Mouse (Mus musculus) kidney, embryonic 15.5 days (tissue): ENCODE results near the gene Atg5. TPM values are rescaled to one million over a fixed set of nuclear protein-coding genes. Genes with fewer than 3 reads are reported as not detected.

Experiments
- ATAC-seq: fragments of 200-750 bp; cut with Nextera tagmentation; replicated peaks from 2 replicates; pipeline ENCODE4 v1.8.0; 2017; ENCODE audit warnings: moderate TSS enrichment; ENCODE audit not compliant: low FRiP score
- H3K27ac ChIP-seq: fragments of 300-500 bp; sonication (generic); 2 replicates; pipeline ENCODE4 v1.5.1; 2015; ENCODE audit warnings: mild to moderate bottlenecking, inconsistent platforms
- H3K27me3 ChIP-seq: fragments of 300-500 bp; sonication (generic); 2 replicates; pipeline ENCODE4 v1.6.1; 2015; ENCODE audit warnings: inconsistent platforms
- H3K36me3 ChIP-seq: fragments of 300-500 bp; sonication (generic); 2 replicates; pipeline ENCODE4 v1.6.1; 2015; ENCODE audit warnings: inconsistent platforms
- H3K4me1 ChIP-seq: fragments of 300-500 bp; sonication (generic); 2 replicates; pipeline ENCODE4 v1.6.1; 2015; ENCODE audit warnings: inconsistent platforms
- H3K4me2 ChIP-seq: fragments of 300-500 bp; sonication (generic); 2 replicates; pipeline ENCODE4 v1.6.1; 2015; ENCODE audit warnings: moderate library complexity, mild to moderate bottlenecking, inconsistent platforms
- H3K4me3 ChIP-seq: fragments of 300-500 bp; sonication (generic); replicated peaks from 2 replicates; pipeline ENCODE4 v1.5.1; 2015; ENCODE audit warnings: mild to moderate bottlenecking, inconsistent platforms
- H3K9ac ChIP-seq: fragments of 300-500 bp; sonication (generic); 2 replicates; pipeline ENCODE4 v1.6.1; 2015; ENCODE audit warnings: mild to moderate bottlenecking, inconsistent platforms
- H3K9me3 ChIP-seq: fragments of 300-500 bp; sonication (generic); replicated peaks from 2 replicates; pipeline ENCODE4 v1.6.1; 2016; ENCODE audit warnings: inconsistent platforms
- WGBS: fragments of 180-500 bp; shearing (Covaris S2); methylation state at CpG from one replicate; pipeline ENCODE4 v1.1.7; 2015; ENCODE audit warnings: mixed read lengths; 5-methylcytosine and 5-hydroxymethylcytosine counted together
- polyA plus RNA-seq: library from polyadenylated mRNA; unstranded; fragments of >200 nt; fragmentation: Nextera tagmentation; extraction: Ambion mirVana; gene quantifications from 2 replicates; pipeline ENCODE4 v1.2.1, GENCODE M21; 2015

The Atg5 gene
- polyA plus RNA-seq, 1 experiment from 2014 or later, result 50.3 TPM

DNA sequence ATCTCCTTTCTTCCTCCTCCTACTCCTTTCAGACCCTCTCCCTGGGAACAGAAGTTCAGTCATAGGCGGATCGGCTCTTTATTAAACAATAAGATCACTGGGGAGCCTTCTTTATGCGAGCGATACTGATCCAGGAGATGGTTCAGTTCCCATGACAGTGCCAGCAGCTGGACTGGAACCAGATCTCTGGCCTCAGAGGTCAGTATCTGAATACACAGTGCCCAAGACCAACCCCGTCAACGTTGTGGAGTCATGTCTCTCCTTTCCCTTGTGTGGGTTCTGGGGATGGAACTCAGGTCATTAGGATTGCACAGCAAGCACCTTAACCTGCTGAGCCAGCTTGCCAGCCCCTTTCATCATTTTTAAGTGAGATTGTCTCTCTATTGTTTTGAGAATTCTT lies 70.4 kb downstream of the Atg5 start:
- no peak for ATAC-seq
- no peak overlapping the region for H3K9ac ChIP-seq
- H3K4me3 ChIP-seq, result no peak overlapping the region
- WGBS, result 78% methylated on average over 6 of the region's 6 CpGs
- H3K4me2 ChIP-seq, result no peak overlapping the region
- H3K4me1 ChIP-seq, result no peaks in the 10 kb centered on the region
- H3K9me3 ChIP-seq, result no peaks in the 10 kb centered on the region
- no peak overlapping the region for H3K27ac ChIP-seq
- no peaks in the 10 kb centered on the region for H3K27me3 ChIP-seq
- no peaks in the 10 kb centered on the region for H3K36me3 ChIP-seq

GRCm38 (mm10) chr10:44339326-44339725 lies 71.2 kb downstream of the Atg5 start:
- Histone ChIP-seq H3K27ac (no peak overlapping the region), H3K36me3 (no peaks in the 10 kb centered on the region), H3K4me2 (no peak overlapping the region), H3K4me3 (no peak overlapping the region), H3K27me3 (no peaks in the 10 kb centered on the region), H3K9me3 (no peaks in the 10 kb centered on the region), H3K4me1 (no peaks in the 10 kb centered on the region), H3K9ac (no peak overlapping the region)
- whole genome bisulfite sequencing, result 70% methylated on average over 5 of the region's 5 CpGs
- no peak for ATAC-seq

DNA sequence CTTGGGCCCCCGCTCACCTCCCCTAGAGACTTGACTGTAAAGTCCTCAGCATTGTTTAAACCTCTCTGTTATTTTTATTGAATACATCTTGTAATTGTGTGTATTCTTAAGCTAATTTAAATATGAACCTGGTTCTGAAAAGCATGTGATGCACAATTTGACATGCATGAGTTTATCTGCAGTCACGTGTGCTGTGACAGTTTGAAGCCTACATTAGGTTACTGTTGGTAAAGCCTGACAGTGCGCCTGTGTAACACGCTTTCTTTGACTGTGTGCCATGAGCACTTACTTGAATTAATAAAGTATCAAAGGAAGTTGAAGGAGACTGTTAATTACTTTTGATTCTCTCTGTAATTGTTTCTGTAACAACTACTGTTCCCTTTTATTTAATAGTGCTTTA lies 72.8 kb downstream of the Atg5 start:
- Histone ChIP-seq H3K9ac (no peak overlapping the region), H3K4me2 (no peak overlapping the region), H3K36me3 (no peaks in the 10 kb centered on the region), H3K27me3 (no peaks in the 10 kb centered on the region), H3K4me1 (no peaks in the 10 kb centered on the region), H3K4me3 (no peak overlapping the region), H3K27ac (no peak overlapping the region), H3K9me3 (no peaks in the 10 kb centered on the region)
- 86% methylated on average over 4 of the region's 4 CpGs for WGBS
- ATAC-seq, result no peak

GRCm38 (mm10) chr10:44341826-44342521 lies 73.8 kb downstream of the Atg5 start:
- no peak overlapping the region for H3K9ac ChIP-seq
- no peaks in the 10 kb centered on the region for H3K4me1 ChIP-seq
- no peak overlapping the region for H3K4me2 ChIP-seq
- no peaks in the 10 kb centered on the region for H3K36me3 ChIP-seq
- no peaks in the 10 kb centered on the region for H3K9me3 ChIP-seq
- WGBS, result 90% methylated on average over 6 of the region's 6 CpGs
- no peak overlapping the region for H3K4me3 ChIP-seq
- H3K27me3 ChIP-seq, result no peaks in the 10 kb centered on the region
- ATAC-seq, result no peak
- no peak overlapping the region for H3K27ac ChIP-seq

DNA sequence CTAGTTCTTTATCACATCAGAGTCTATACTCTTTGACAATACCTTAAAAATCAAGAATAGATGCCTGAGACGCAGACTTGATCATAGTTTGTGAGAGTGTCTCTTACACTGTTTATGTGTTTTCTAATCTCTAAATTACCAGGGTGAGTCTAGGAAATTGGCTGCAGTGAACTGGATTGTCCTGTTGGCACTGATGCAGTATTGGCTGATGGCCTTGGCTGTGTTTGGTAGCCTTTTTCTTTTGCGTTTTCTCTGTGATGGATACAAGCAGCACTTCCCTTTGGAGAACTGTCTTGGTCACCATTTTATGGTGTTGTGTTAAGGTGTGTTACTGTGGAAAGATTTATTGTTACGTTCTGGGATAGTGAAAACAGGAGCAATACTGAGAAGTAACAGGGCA lies 75.2 kb downstream of the Atg5 start:
- no peak overlapping the region for H3K9ac ChIP-seq
- peaks cover 5% of the 10 kb centered on the region; the same call in 1 of the 2 replicates for H3K36me3 ChIP-seq
- WGBS, result 83% methylated on average over 3 of the region's 3 CpGs
- ATAC-seq, result no peak
- no peaks in the 10 kb centered on the region for H3K4me1 ChIP-seq
- H3K27me3 ChIP-seq, result no peaks in the 10 kb centered on the region
- H3K9me3 ChIP-seq, result no peaks in the 10 kb centered on the region
- no peak overlapping the region for H3K27ac ChIP-seq
- no peak overlapping the region for H3K4me3 ChIP-seq
- no peak overlapping the region for H3K4me2 ChIP-seq

GRCm38 (mm10) chr10:44347549-44348172 lies 79.5 kb downstream of the Atg5 start:
- no peak overlapping the region for H3K27ac ChIP-seq
- H3K27me3 ChIP-seq, result no peaks in the 10 kb centered on the region
- H3K9me3 ChIP-seq, result no peaks in the 10 kb centered on the region
- no peak overlapping the region for H3K4me2 ChIP-seq
- H3K36me3 ChIP-seq, result peaks cover 9% of the 10 kb centered on the region; the same call in 1 of the 2 replicates
- H3K4me1 ChIP-seq, result no peaks in the 10 kb centered on the region
- no peak overlapping the region for H3K4me3 ChIP-seq
- WGBS, result 68% methylated on average over 10 of the region's 10 CpGs
- no peak overlapping the region for H3K9ac ChIP-seq
- ATAC-seq, result no peak

DNA sequence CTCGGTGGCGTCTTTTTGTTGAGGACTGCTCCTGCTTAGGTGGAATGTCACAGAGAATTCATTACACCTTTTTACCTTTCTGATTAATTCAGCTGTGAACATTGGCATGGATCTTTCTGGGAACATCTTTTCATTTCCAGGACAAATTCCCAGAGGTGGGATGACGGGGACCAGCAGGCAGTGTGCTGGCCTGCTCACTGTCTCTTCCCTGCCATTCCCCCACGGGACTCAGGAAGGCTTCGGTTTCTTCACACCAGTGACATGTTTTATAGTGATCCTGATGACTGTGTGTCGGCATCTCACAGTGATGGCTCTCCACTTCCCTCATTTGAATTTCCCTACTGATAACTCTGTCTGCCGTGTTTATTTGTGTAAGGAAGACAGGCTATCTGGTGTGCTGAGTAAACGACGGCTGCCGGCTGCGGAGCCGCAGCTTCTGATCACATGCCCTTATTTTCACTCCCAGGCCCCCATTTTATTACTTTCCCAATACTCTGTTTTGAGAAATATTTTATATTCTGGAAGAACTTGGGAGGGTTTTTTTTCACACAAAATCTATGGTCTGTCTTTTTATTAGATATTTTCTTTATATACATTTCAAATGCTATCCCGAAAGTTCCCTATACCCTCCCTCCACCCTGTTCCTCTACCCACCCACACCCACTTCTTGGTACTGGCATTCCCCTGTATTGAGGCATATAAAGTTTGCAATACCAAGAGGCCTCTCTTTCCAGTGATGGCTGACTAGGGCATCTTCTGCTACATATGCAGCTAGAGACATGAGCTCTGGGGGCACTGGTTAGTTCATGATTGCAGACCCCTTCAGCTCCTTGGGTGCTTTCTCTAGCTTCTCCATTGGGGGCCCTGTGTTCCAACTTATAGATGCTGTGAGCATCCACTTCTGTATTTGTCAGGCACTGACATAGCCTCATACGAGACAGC lies 80.6 kb downstream of the Atg5 start:
- Histone ChIP-seq H3K27ac (no peak overlapping the region), H3K9ac (no peak overlapping the region), H3K9me3 (no peaks in the 10 kb centered on the region), H3K36me3 (peaks cover 9% of the 10 kb centered on the region; the same call in 1 of the 2 replicates), H3K27me3 (no peaks in the 10 kb centered on the region), H3K4me2 (no peak overlapping the region), H3K4me1 (no peaks in the 10 kb centered on the region), H3K4me3 (no peak overlapping the region)
- WGBS, result 50% methylated on average over 14 of the region's 14 CpGs
- no peak for ATAC-seq

DNA sequence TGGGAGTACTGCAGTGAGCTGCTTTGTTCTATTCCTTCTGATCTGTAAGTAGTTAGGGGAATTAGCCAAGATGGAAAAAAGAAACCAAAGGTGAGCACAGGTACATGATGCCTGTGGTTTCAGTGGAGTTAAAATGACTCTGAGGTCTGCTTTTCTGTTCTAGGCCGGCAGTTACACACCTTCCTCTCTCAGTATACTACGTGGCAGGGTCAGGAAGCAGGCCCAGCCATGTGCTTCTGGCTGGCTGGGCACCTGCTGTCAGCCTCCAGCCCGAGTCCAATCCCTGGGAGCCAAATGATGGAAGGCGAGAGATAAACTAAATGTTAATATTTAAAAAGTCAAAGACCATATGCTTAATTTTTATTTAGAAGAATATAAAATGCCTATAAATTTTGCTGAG lies 85.3 kb downstream of the Atg5 start:
- 67% methylated on average over 4 of the region's 4 CpGs for WGBS
- no peak overlapping the region for H3K9ac ChIP-seq
- H3K36me3 ChIP-seq, result 0 out of 2 replicates have a peak, but pooled peaks cover 3% of the 10 kb centered on the region
- H3K4me2 ChIP-seq, result no peak overlapping the region
- H3K4me3 ChIP-seq, result no peak overlapping the region
- H3K27me3 ChIP-seq, result no peaks in the 10 kb centered on the region
- no peak for ATAC-seq
- H3K27ac ChIP-seq, result no peak overlapping the region
- no peaks in the 10 kb centered on the region for H3K9me3 ChIP-seq
- peaks cover 5% of the 10 kb centered on the region; the same call in 1 of the 2 replicates for H3K4me1 ChIP-seq

GRCm38 (mm10) chr10:44354393-44354792 lies 86.2 kb downstream of the Atg5 start:
- Histone ChIP-seq H3K27ac (no peak overlapping the region), H3K27me3 (no peaks in the 10 kb centered on the region), H3K4me2 (no peak overlapping the region), H3K9me3 (no peaks in the 10 kb centered on the region), H3K4me1 (peaks cover 5% of the 10 kb centered on the region; the same call in 1 of the 2 replicates), H3K36me3 (no peaks in the 10 kb centered on the region), H3K9ac (no peak overlapping the region), H3K4me3 (no peak overlapping the region)
- WGBS, result 82% methylated on average over 10 of the region's 10 CpGs
- ATAC-seq, result no peak

DNA sequence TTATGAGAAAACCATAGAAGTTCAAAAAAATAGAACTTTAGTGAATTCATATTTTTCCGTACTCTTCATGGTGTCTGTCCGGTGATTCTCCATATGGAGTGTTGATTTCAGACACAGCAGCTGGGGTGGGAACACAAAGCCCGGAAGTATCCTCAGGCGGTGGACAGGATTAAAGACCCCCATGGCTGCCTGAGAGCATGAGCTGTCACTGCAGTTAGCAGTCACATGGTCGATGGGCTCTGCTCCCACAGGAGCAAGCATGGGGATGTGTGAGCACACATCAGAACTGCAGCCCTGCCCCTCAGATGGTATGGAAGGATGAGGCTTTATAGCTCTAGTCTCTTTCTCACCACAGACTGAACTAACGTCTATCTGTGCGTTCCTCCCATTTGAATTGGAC lies 87.1 kb downstream of the Atg5 start:
- Histone ChIP-seq H3K9me3 (no peaks in the 10 kb centered on the region), H3K27me3 (no peaks in the 10 kb centered on the region), H3K27ac (no peak overlapping the region), H3K36me3 (no peaks in the 10 kb centered on the region), H3K4me3 (no peak overlapping the region), H3K4me1 (peaks cover 5% of the 10 kb centered on the region; the same call in 1 of the 2 replicates), H3K9ac (no peak overlapping the region), H3K4me2 (no peak overlapping the region)
- 78% methylated on average over 7 of the region's 7 CpGs for WGBS
- no peak for ATAC-seq

GRCm38 (mm10) chr10:44356625-44357024 lies 88.5 kb downstream of the Atg5 start:
- no peak overlapping the region for H3K9ac ChIP-seq
- H3K4me1 ChIP-seq, result peaks cover 5% of the 10 kb centered on the region; the same call in 1 of the 2 replicates
- WGBS, result 91% methylated on average over 5 of the region's 5 CpGs
- no peaks in the 10 kb centered on the region for H3K9me3 ChIP-seq
- H3K27me3 ChIP-seq, result no peaks in the 10 kb centered on the region
- no peak for ATAC-seq
- H3K27ac ChIP-seq, result no peak overlapping the region
- no peak overlapping the region for H3K4me2 ChIP-seq
- no peaks in the 10 kb centered on the region for H3K36me3 ChIP-seq
- H3K4me3 ChIP-seq, result no peak overlapping the region

DNA sequence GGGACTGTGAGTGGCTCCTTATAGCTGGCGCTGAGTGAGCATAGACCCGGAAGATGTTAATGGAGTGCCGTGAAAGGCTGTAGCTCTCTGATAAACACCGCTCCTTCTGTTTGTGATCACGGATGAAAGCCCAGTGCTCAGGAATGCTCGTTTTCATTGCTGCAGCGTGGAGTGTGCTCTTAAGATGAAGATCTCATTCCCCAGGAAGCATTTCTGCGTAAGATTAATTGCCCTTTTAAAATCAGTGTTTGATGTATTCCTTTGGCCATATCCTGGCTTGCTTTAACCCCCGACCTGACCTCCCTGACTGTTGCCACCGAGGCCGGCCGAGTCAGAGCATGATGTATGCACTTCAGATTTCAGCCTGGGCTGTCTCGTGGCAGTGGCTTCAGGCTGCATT lies 89.2 kb downstream of the Atg5 start:
- H3K4me1 ChIP-seq, result peaks cover 5% of the 10 kb centered on the region; the same call in 1 of the 2 replicates
- no peaks in the 10 kb centered on the region for H3K9me3 ChIP-seq
- H3K9ac ChIP-seq, result no peak overlapping the region
- no peak overlapping the region for H3K27ac ChIP-seq
- WGBS, result 7% methylated on average over 13 of the region's 13 CpGs
- no peaks in the 10 kb centered on the region for H3K36me3 ChIP-seq
- no peak for ATAC-seq
- no peaks in the 10 kb centered on the region for H3K27me3 ChIP-seq
- no peak overlapping the region for H3K4me3 ChIP-seq
- H3K4me2 ChIP-seq, result peak overlapping the region; percentile 24; the same call in 1 of the 2 replicates
